Mouse (Mus musculus) small intestine, adult 2 months (tissue): ENCODE results near the gene Sema4b.

Experiments
- CTCF ChIP-seq: fragments of 200-500 bp; IDR thresholded peaks from 2 replicates; pipeline ENCODE4 v1.5.1; 2012; ENCODE audit warnings: low read depth, mild to moderate bottlenecking, control low read depth, inconsistent platforms, low read length, moderate library complexity, mixed read lengths; ENCODE audit not compliant: insufficient replicate concordance, insufficient read length; ENCODE audit errors: extremely low read depth
- POLR2A ChIP-seq: fragments of 200-500 bp; IDR thresholded peaks from 2 replicates; pipeline ENCODE4 v1.6.1; 2012; ENCODE audit warnings: low read depth, mild to moderate bottlenecking, control low read depth, inconsistent platforms, low read length, moderate library complexity

DNA sequence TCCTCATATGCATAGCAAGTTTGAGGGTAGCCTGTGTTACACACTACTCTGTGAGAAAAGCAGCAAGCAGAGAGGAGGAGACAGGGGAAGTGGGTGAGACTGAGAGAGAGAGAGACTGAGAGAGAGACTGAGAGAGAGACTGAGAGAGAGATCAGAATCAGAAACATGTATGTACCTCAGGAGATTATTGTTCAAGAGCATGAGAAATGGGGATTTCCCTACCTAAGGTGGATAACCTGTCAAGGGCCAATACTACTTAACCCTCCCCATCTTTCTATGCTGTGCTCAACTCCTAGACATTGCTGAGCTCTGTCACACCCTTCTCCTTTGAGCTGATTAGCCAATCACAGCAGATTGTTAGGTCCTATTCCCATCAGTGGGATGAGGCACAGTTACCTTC, 4.5 kb upstream of the Sema4b start:
- no peak for TF ChIP-seq CTCF
- TF ChIP-seq POLR2A: no peak
